Mouse (Mus musculus) ES-E14 (cell line): Measurements from ENCODE around the gene Mocs1. TPM values are rescaled to one million over a fixed set of nuclear protein-coding genes. Genes with fewer than 3 reads are reported as not detected.
A peak's percentile ranks its signal among the peaks of the same experiment; 100 is the strongest.

Source experiments
- DNase-seq: peaks from one replicate; pipeline ENCODE4 v3.0.0-alpha.2; 2013; ENCODE audit warnings: low read depth, low spot score
- H3K27ac ChIP-seq: 2 replicates; pipeline ENCODE4 v1.5.1; 2012; ENCODE audit warnings: low read depth, mild to moderate bottlenecking, low read length, moderate library complexity, mixed read lengths; ENCODE audit not compliant: poor library complexity, insufficient read depth, severe bottlenecking
- H3K36me3 ChIP-seq: 2 replicates; pipeline ENCODE4 v1.6.1; 2012; ENCODE audit warnings: mild to moderate bottlenecking, low read length, moderate library complexity, mixed read lengths; ENCODE audit not compliant: control insufficient read depth, poor library complexity, insufficient read depth, severe bottlenecking
- H3K4me1 ChIP-seq, 2 experiments: fragments of 150-350 bp in 1 of 2; sonication (generic) in 1 of 2; 2 replicates each; pipeline ENCODE4 v1.6.1; 2012; ENCODE audit warnings: low read length in 2 of 2, mild to moderate bottlenecking in 1 of 2, mixed read lengths in 1 of 2; ENCODE audit not compliant: control insufficient read depth in 2 of 2, insufficient read depth in 2 of 2, poor library complexity in 1 of 2
- H3K4me3 ChIP-seq, 2 experiments: fragments of 150-350 bp in 1 of 2; sonication (generic) in 1 of 2; 2 replicates each; pipeline ENCODE4 v1.5.1; 2012; ENCODE audit warnings: low read length in 2 of 2, low read depth in 1 of 2, mild to moderate bottlenecking in 1 of 2, mixed read lengths in 1 of 2; ENCODE audit not compliant: insufficient read depth in 1 of 2, poor library complexity in 1 of 2, severe bottlenecking in 1 of 2
- H3K9ac ChIP-seq: 2 replicates; pipeline ENCODE4 v1.6.1; 2012; ENCODE audit warnings: low read depth, mild to moderate bottlenecking, low read length, mixed read lengths; ENCODE audit not compliant: poor library complexity, insufficient read depth, severe bottlenecking
- H3K9me3 ChIP-seq: fragments of 150-350 bp; sonication (generic); 2 replicates; pipeline ENCODE4 v1.6.1; 2012; ENCODE audit warnings: low read depth, mild to moderate bottlenecking, low read length; ENCODE audit not compliant: control insufficient read depth, insufficient read depth
- CHD2 ChIP-seq: IDR thresholded peaks from 2 replicates; pipeline ENCODE4 v1.6.1; 2014; ENCODE audit warnings: mild to moderate bottlenecking, low read depth, low read length, inconsistent platforms
- HCFC1 ChIP-seq: IDR thresholded peaks from 2 replicates; pipeline ENCODE4 v1.6.1; 2012; ENCODE audit warnings: low read length, inconsistent platforms, borderline replicate concordance; ENCODE audit not compliant: insufficient read depth
- MAFK ChIP-seq: IDR thresholded peaks from 2 replicates; pipeline ENCODE4 v1.6.1; 2014; ENCODE audit warnings: mild to moderate bottlenecking, low read depth, low read length, inconsistent platforms; ENCODE audit not compliant: insufficient read depth
- ZC3H11A ChIP-seq: IDR thresholded peaks from 2 replicates; pipeline ENCODE4 v1.6.1; 2012; ENCODE audit warnings: low read depth, mild to moderate bottlenecking, inconsistent platforms, low read length, borderline replicate concordance
- ZNF384 ChIP-seq: IDR thresholded peaks from 2 replicates; pipeline ENCODE4 v1.6.1; 2012; ENCODE audit warnings: low read depth, low read length, inconsistent platforms
- in situ Hi-C, 2 experiments: fragments of 600-800 bp; cut with MboI; formaldehyde crosslinking; loops; one replicate each; pipeline ENCODE4 v1.15.1; 2025; ENCODE audit warnings: low sequenced_read_pairs in 2 of 2, inconsistent platforms in 1 of 2; ENCODE audit not compliant: unreplicated experiment in 2 of 2
- total RNA-seq: library from RNA; depleted of rRNA; stranded (reverse); fragments of 300-350 nt; gene quantifications from 2 replicates; pipeline ENCODE4 v1.2.3, GENCODE M21; 2012

Mocs1 gene
- total RNA-seq, 1 experiment: 6.9 TPM

DNA sequence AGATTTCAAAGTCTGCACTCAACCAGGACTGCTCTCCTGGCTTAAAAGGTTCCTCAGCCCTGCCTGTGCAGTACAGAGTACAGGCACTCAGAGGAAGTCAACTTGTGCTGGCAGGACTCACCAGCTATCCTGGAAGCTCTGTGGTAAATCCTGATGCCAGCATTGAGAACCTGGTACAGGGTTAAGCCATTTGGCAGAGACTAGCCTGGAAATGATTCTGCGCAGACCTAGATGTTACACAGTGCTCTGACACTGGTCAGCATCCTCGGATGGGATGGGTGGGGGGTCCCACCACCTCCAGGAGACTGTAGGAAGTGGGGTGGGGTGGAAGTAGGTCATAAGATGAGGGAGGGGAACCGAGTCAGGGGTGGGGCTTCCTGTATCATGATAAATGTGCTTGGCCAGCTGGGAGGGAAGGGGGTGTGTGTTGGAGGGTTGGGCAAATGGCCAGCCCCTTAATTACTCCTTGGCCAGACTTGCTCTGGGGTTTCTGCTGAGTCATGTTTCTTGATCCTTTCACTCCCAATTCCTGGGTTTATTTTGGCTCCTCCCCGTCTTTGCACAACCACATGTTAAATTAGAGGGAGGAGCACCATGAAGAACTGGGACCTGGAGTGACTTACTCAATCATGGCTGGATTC, 4.0 kb downstream of the Mocs1 start:
- Histone ChIP-seq H3K9ac (no peak overlapping the region), H3K4me3 (no peak overlapping the region), H3K36me3 (peaks cover 9% of the 10 kb centered on the region; the same call in 1 of the 2 replicates), H3K27ac (no peak overlapping the region), H3K4me1 (peaks cover 3 to 9% of the 10 kb centered on the region in 2 experiments; a peak in 3 of 4 replicates), H3K9me3 (no peaks in the 10 kb centered on the region)
- peak; percentile 96 for TF ChIP-seq MAFK
- TF ChIP-seq HCFC1: no peak
- no peak for TF ChIP-seq ZNF384
- in situ Hi-C loops: no loop called here
- peak; percentile 38 for DNase-seq

GRCm38 (mm10) chr17:49433071-49433470, 4.9 kb downstream of the Mocs1 start:
- Histone ChIP-seq H3K4me1 (peaks cover 3 to 9% of the 10 kb centered on the region in 2 experiments; a peak in 3 of 4 replicates), H3K27ac (no peak overlapping the region), H3K4me3 (no peak overlapping the region), H3K36me3 (peaks cover 9% of the 10 kb centered on the region; the same call in 1 of the 2 replicates), H3K9ac (no peak overlapping the region), H3K9me3 (no peaks in the 10 kb centered on the region)
- in situ Hi-C loops: no loop called here
- TF ChIP-seq ZC3H11A: no peak
- TF ChIP-seq MAFK: no peak
- TF ChIP-seq HCFC1: no peak
- TF ChIP-seq CHD2: no peak
- no peak for TF ChIP-seq ZNF384
- DNase-seq: no peak

DNA sequence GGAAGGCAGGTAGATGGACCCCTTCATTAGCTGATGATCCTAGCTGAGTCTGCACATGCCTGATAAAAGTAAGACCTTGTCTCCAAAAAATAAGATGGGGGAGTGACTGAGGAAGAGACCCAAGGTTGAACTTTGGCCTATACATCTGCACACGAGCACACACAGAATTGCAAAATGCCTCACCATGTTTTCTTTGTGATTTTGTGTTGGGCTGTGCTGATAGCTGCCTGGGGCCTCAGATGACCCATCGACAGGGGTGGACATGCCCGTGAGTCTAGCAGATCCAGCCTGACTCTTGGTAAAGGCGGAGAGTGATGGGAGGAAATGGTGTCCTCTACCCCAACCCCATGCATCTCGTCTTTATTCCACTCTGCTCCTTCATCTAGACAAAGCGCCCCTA, 6.1 kb downstream of the Mocs1 start:
- Histone ChIP-seq H3K27ac (no peak overlapping the region), H3K4me3 (no peak overlapping the region), H3K36me3 (peaks cover 9% of the 10 kb centered on the region; the same call in 1 of the 2 replicates), H3K9ac (no peak overlapping the region), H3K9me3 (no peaks in the 10 kb centered on the region), H3K4me1 (peaks cover 3 to 9% of the 10 kb centered on the region in 2 experiments; a peak in 3 of 4 replicates)
- DNase-seq: no peak
- in situ Hi-C loops: no loop called here
- no peak for TF ChIP-seq ZC3H11A
- TF ChIP-seq CHD2: no peak
- no peak for TF ChIP-seq ZNF384
- no peak for TF ChIP-seq MAFK
- TF ChIP-seq HCFC1: no peak

DNA sequence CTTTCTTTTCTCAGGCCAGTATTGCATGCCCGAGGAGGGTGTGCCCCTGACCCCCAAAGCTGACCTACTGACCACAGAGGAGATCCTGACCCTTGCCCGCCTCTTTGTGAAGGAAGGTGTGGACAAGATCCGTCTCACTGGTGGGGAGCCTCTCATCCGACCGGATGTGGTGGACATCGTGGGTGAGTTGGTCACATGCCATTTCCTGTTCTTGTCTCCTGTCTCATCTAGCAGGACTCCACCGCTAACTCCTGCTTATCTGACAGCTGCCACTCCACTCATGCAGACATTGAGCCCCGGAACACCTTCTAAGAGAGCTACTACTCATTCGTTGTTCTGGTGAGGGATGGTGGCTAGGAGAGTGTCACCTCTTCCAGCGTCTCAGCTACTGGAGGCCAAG, 6.9 kb downstream of the Mocs1 start:
- DNase-seq: no peak
- H3K4me1 ChIP-seq: peaks cover 3 to 9% of the 10 kb centered on the region in 2 experiments; a peak in 3 of 4 replicates
- peaks cover 9% of the 10 kb centered on the region; the same call in 1 of the 2 replicates for H3K36me3 ChIP-seq
- no peak for TF ChIP-seq ZC3H11A
- no peak for TF ChIP-seq HCFC1
- no peak for TF ChIP-seq MAFK
- TF ChIP-seq CHD2: no peak
- TF ChIP-seq ZNF384: no peak
- no peak overlapping the region for H3K9ac ChIP-seq
- in situ Hi-C loops: no loop called here
- no peaks in the 10 kb centered on the region for H3K9me3 ChIP-seq
- no peak overlapping the region for H3K4me3 ChIP-seq
- H3K27ac ChIP-seq: no peak overlapping the region
